Mouse (Mus musculus): ENCODE measurements around the gene Vmac.

Vmac gene

DNA sequence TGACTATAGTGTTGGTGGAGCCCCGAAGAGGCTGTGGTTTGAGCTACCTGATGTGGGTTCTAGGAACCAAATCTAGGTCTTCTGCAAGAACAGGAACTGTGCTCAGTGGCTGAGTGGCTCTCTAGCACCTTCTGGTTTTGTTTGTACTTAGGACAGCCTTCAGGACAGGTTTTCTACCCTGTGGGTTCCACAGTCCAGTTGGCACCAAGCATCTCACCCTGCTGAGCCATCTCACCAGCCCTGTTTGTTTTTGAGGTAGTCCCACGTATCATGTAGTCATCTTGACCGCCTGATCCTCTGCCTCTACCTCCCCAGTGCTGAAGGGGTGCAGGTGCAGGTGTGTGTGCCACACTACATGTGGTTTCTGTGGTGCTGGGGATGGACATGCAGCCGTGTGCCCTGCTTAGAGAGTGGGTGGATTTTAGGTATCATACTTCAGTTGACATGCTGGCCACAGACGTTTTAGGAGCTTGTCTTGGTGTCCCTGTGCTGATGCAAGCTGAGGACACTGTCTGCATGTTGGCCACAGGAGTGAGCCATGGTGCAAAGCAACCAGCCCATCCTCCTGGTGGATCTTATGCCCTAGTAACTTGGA lies 34.2 kb downstream of the Vmac start:
- no peak for DNase-seq

DNA sequence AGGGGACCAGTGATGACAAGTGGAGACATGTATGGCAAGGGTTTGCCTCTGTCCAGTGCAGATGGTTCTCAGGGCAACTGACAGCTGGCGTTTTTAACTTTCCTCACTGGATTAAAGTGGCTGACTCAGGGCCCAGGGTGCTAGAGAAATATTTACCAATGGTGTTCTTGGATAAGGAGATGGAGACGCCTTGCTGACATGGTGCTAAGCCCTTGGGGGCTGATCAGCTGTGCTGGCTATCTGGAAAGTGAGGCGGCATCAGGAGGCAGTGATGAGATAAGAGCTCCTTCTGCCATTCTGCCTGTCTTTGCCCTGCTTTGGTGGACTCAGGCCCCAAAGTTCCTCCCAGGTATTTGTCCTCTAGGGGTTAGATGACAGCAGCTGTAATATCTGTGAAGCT lies 34.9 kb downstream of the Vmac start:
- no peak for DNase-seq

DNA sequence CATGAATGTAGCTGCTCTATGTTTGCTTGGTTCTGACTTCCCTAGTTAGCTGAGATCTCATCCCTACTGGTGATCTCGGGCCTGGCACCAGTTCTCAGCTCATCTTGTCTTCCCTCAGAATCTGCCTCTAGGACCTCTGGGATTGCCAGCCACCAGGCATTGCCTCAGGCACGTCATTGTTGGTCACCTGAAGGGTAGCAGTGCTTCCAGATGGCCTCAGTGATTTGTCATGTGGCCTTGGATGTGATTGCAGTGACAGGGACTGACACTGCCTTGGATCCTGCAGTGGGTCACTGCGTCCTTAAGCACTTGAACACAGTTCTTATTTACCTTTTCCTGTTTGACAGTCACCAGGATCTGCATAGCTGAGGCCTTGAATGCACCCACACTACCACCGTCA lies 36.0 kb downstream of the Vmac start:
- no peak for DNase-seq

DNA sequence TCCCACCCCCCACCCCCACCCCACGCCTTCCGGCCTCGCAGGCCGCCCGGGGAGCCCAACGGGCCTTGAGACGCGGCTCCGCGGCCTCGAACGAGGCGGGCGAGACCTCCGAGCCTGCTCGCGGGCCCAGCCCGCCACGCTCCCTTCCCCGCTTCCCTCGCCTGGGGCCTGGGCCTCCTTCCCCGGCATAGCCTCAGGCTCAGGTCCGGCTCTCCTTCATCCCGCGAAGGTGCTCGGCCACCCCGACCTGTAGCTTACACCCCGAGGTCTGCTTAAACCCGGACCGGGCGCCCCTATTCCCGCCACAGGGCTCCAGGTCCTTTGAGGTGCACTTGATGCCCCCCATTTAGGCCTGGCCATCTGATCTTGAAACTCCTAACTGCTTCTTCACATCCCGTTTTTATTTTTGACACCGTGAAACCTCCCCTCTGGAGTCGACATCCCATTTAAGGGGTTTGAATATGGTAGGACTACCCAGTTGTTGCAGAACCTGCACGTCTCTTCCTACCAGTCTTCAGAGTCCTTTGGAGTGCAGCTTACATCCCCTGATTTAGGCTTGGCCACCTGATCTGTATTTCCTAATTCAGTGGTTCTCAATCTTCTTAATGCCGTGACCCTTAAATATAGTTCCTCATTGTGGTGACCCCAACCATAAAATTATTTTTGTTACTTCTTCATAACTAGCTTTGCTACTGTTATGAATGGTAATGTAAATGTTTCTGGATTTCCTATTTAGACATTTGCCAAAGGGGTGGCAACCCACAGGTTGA lies 44.0 kb downstream of the Vmac start:
- peak in 1 of 2 experiments; percentile 48 for DNase-seq

DNA sequence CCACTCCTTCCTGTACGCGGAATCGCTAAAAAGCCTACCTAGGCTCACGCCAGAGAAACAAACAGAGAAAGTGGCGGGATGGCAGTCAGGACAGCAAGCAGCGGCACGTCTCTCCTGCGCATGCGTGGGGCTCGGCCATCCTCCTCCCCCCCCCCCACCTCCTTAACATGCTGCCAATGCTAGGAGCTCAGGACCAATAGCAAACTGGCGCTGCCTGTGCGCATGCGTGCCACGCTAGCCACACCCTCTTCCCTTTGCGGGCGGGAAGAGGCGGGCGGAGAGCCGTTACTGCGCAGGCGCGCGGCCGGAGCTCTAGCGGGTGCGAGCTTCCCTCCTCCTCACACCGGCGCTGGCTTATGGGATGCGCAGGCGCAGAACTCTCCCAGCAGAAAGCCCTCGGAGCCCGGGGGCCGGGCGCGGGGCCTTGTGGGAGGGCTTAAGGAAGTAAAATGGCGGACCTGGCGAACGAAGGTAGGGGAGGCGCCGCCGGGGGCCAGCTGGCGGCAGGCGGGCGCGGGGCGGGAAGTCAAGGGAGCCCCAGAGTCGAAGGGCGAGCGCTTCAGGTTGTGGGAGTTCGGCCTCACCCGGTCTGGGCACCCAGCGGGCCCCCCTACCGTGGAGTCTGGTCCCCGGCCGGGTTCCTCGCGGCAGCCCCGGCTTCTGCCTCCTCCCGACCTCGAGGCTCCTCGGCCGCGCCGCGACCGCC lies 44.7 kb downstream of the Vmac start, which contains the start of gene Ranbp3:
Gene Ranbp3 (plus strand): TSS at position 354 of the 706 bp plus-strand sequence.
- peak; percentile 98 to 100 for DNase-seq

DNA sequence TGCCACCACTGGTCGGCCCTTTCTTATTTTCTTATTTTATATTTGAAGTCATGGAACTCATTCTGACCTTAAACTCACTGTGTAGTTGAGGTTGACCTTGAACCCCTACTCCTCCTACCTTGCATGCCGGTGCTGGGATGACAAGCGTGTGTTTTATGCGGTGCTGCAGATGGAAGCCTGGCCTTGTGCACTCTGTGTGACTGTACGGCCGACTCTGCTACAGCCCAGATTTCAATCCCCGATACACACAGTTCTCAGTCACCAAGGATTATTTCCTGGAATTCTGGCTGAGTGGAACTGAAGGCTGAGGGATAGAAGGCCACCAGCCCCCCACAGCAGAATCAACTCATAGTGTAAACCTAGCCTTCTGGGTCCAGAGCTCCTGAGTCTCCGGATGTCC lies 48.1 kb downstream of the Vmac start:
- no peak for DNase-seq

DNA sequence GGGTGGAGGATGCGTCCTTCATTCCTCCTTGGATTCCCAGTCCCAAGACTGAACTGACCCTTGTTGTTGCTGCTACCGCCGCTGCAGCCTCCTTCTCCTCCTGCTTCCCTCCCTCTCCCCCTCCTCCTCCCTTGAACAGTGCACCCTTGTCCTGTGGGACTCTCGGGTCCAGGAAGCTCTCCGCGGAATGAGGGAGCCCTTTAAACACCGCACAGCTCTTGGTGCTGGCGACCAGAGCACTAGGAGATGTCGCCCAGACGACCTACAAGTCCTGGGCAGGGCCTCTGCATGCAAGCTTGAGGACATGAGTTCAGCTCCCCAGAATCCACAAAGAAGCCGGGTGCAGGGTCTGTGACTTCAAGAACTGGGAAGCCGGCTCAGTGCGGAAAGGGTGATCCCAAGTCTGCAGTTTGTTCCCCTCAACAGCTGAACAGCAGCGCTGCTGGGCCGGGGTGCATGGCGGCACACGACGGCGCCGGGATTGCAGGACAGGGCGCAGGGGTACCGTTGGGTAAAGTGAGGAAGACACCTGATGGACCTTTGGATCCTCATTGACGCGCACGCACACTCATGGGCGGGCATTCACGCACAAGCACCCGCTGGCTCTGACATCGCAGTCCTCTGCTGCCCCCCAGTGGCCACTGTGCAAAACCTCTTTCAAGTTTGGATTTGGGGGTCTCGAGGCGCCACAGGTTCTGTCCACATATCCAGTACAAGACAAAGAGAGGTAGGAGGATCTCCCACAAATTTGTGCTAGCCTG lies 49.3 kb downstream of the Vmac start:
- peak; percentile 85 to 89 for DNase-seq

DNA sequence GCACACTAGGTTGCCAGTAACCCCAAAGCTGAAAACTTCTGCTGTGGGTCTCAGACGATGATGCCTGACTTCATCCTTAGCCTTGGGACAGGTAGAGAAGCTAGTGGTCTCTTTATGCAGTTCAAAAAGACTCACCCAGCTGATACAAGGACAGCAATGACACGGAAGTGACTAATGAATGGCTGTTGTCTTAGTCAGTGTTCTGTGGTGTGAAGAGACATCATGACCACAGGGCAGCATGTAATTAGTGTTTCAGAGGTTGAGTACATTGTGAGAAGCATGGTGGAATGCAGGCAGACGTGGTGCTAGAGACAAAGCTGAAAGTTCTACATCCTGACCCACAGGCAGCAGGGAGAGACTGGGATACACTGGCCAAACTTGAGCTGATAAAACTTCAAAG lies 50.2 kb downstream of the Vmac start:
- DNase-seq: no peak

DNA sequence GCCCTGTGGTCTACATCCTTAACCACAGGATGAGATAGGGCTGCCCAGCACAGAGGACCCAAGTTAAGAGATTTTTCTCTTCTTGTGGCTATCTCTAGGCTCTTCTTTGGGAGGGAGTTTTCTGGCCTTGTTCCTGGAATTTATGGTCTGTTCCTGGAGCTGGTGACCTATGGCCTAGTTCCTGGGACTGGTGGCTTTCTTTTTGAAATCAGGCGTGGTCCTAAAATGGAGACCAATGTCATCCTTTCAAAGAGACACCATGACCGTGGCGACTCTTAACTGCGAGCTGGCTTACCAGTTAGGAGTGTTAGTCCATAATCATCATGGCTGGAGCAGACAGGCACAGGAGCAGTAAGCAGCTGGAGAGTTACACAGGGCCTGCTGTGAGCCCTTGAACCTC lies 51.4 kb downstream of the Vmac start:
- no peak for DNase-seq

DNA sequence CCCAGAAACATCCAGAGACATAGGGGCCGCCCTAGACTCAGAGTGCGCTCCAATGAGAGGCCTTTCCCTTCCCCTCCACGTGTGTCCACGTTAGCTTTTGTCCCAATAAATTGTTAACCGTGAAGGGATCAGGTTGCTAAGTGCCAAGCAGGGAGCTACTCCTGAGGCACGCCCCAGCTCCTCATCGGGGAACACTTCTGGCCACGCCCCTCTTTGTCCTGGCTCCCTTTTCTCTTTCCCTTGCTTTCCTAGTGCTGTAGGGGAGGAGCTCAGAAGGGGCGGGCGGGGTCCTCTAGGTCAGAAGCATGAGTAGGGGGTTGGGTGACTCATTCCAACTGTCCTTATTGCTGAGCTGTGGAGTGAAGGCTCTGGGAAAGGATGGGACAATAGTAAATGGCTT lies 53.5 kb downstream of the Vmac start:
- no peak for DNase-seq

All from kidney, postnatal 25 days (tissue).